Mouse (Mus musculus): ENCODE data around the gene Gm37240.

GRCm38 (mm10) chr3:85108396-85108795 is 778.9 kb downstream of the Gm37240 start:
- no peak for TF ChIP-seq CTCF (IDR thresholded peaks at IDR 0.05; ENCODE audit: control insufficient read depth, insufficient read depth, low read length)
- TF ChIP-seq POLR2A (IDR thresholded peaks at IDR 0.05; ENCODE audit: borderline replicate concordance, control insufficient read depth, low read depth, low read length), result no peak
